Mouse (Mus musculus): ENCODE results near the gene Nkain4. TPM values are rescaled to one million over a fixed set of nuclear protein-coding genes. Genes with fewer than 3 reads are reported as not detected.

The Nkain4 gene
- polyA plus RNA-seq, 1 experiment from 2014 or later, result 91.1 TPM

DNA sequence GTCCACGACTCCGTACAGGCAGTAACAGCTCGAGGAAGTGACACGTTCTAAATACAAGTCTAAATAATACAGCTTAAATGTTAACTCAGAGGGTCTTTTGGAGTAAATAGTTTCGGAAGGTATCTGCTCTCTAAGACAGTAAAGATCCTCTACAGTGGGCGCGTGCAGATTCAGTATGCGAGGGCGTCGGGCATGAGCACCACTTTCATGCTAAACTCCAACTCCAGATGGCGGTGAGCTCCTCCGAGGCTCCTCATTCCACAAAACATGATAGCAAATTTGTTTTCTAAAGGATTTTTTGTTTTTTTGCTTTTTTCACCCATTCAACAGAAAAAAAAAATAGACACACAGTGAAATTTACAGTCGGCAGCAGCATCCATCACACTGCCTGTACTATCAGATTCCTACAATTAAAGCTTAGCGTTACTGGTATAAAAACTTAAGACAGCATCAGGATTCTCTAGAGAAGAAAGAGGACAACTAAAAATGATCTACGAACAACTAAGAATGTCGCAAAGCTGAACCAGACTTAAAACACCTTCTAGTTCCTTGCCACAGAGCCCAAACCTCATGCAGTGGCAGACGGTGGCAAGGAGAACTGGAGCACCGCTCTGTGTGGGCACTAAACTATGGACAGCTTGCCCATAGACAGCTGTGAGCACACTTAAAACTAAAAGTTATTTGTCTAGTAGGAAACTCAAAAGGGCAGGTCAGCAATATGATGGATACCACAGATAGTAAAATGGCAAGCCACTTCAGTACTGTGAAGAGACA lies 49.9 kb downstream of the Nkain4 start:
- Histone ChIP-seq H3K36me3 (peaks cover 23% of the 10 kb centered on the region), H3K9ac (replicated peaks) (no peak overlapping the region), H3K4me1 (no peaks in the 10 kb centered on the region), H3K9me3 (replicated peaks) (no peaks in the 10 kb centered on the region), H3K4me3 (replicated peaks) (no peak overlapping the region), H3K4me2 (no peak overlapping the region), H3K27ac (replicated peaks) (no peak overlapping the region), H3K27me3 (replicated peaks) (no peaks in the 10 kb centered on the region)
- 94% methylated on average over 18 of the region's 18 CpGs for WGBS
- no peak for ATAC-seq (ENCODE audit: low FRiP score)

DNA sequence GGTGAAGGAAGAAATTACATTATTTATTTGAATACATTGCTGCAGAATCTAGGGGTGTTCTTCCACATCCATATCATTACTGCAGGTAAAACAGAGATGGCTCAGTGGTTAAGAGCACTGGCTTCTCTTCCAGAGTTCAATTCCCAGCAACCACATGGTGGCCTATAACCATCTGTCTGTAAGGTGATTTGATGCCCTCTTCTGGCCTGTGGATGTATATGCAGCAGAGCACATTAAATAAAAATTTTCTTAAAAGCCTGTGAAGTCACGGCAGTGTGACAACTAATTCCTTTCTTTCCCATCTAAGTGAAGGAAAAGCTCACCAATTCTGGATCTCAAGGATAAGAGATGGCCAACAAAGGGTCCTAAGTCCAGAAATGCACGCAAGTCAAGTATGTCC lies 52.4 kb downstream of the Nkain4 start:
- no peak overlapping the region for H3K4me3 ChIP-seq (replicated peaks)
- H3K27me3 ChIP-seq (replicated peaks), result no peaks in the 10 kb centered on the region
- WGBS, result 34% methylated on average over 2 of the region's 2 CpGs
- no peaks in the 10 kb centered on the region for H3K9me3 ChIP-seq (replicated peaks)
- peaks cover 14% of the 10 kb centered on the region; the same call in 1 of the 2 replicates for H3K36me3 ChIP-seq
- H3K27ac ChIP-seq (replicated peaks), result no peak overlapping the region
- H3K9ac ChIP-seq (replicated peaks), result no peak overlapping the region
- no peak overlapping the region for H3K4me2 ChIP-seq
- ATAC-seq (ENCODE audit: low FRiP score), result no peak
- peaks cover 19% of the 10 kb centered on the region for H3K4me1 ChIP-seq

DNA sequence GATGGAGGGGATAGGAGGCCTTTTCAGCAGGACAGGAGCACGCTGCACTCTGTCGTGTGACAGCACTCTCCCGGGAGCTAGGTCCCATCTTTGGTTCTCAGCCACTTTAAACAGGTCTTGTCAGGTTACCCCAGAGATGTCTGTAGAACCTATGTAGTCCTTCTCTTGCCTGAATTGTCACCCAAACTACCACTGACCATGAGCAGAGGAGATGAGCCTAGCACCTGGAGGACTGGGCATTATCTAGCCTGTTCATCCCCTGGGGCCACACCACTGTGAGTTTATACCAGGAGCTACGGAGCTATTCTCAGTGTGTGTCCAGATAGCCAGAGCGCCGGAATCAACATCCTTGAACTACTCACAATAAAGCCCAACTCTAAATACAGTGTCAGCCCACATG lies 56.6 kb downstream of the Nkain4 start:
- Histone ChIP-seq H3K27ac (replicated peaks) (peak overlapping the region; percentile 98), H3K4me2 (no peak overlapping the region), H3K27me3 (replicated peaks) (no peaks in the 10 kb centered on the region), H3K9ac (replicated peaks) (no peak overlapping the region), H3K9me3 (replicated peaks) (no peaks in the 10 kb centered on the region), H3K36me3 (0 out of 2 replicates have a peak, but pooled peaks cover 2% of the 10 kb centered on the region), H3K4me1 (peaks cover 55% of the 10 kb centered on the region), H3K4me3 (replicated peaks) (no peak overlapping the region)
- WGBS, result 57% methylated on average over 6 of the region's 6 CpGs
- ATAC-seq (ENCODE audit: low FRiP score), result no peak

- WGBS, result 49% methylated on average over 15 of the region's 15 CpGs
- H3K27ac ChIP-seq (replicated peaks), result peak overlapping the region; percentile 98
- no peaks in the 10 kb centered on the region for H3K36me3 ChIP-seq
- peaks cover 59% of the 10 kb centered on the region for H3K4me1 ChIP-seq
- no peak overlapping the region for H3K4me3 ChIP-seq (replicated peaks)
- no peaks in the 10 kb centered on the region for H3K27me3 ChIP-seq (replicated peaks)
- 0 out of 2 replicates have a peak overlapping the region, but pooled peaks have one; percentile 96 for H3K9ac ChIP-seq (replicated peaks)
- no peak for ATAC-seq (ENCODE audit: low FRiP score)
- H3K9me3 ChIP-seq (replicated peaks), result no peaks in the 10 kb centered on the region
- peak overlapping the region; percentile 64; the same call in 1 of the 2 replicates for H3K4me2 ChIP-seq
Observed at GRCm38 (mm10) chr2:180896819-180897625, 57.5 kb downstream of the Nkain4 start.

DNA sequence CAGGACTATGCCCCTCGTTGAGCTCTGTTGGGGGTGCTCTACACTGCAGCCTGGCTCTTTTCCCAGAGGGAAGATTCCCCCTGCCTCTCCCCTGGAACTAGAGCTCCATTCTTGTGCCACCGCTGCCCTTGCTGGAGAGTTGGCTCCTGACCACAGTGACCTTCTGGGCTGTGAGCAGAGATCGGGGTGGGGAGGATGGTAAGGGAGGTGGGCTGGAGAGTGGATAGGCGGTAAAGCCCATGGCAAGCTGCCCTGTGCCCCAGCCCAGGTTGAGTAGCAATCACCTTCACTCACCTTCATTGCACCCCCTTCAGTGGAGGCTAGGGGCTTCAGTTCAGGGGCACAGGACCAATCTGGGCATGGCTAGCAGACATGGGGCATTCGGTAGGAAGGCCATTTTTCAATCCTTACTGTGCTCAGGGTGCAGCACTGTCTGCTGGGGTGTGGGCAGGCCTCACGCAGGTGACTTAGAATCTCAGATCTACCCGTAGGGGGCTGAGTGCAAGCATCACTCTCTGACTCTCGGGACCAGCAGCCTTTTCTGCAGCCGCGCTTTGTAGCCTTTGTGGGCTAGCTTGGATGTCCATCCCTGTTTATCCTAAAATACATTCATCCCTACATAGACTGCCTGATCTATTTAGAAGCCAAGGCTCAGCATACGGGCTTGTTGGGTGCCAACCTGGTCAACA lies 58.5 kb downstream of the Nkain4 start:
- peak overlapping the region; percentile 64 for H3K4me2 ChIP-seq
- 60% methylated on average over 11 of the region's 11 CpGs for WGBS

GRCm38 (mm10) chr2:180895321-180895720 lies 59.2 kb downstream of the Nkain4 start:
- 0 out of 2 replicates have a peak, but pooled peaks cover 6% of the 10 kb centered on the region for H3K27me3 ChIP-seq (replicated peaks)
- peak overlapping the region; percentile 98 for H3K27ac ChIP-seq (replicated peaks)
- no peaks in the 10 kb centered on the region for H3K36me3 ChIP-seq
- H3K4me2 ChIP-seq, result peak overlapping the region; percentile 64
- 41% methylated on average over 3 of the region's 3 CpGs for WGBS
- peak overlapping the region; percentile 96 for H3K9ac ChIP-seq (replicated peaks)
- H3K9me3 ChIP-seq (replicated peaks), result no peaks in the 10 kb centered on the region
- peak overlapping the region; percentile 77 for H3K4me3 ChIP-seq (replicated peaks)
- H3K4me1 ChIP-seq, result peaks cover 75% of the 10 kb centered on the region
- ATAC-seq (ENCODE audit: low FRiP score), result no peak

More for the DNA sequence above, 58.5 kb downstream of the Nkain4 start:
- peak overlapping the region; percentile 98 for H3K27ac ChIP-seq (replicated peaks)
- peak overlapping the region; percentile 96; the same call in 1 of the 2 replicates for H3K9ac ChIP-seq (replicated peaks)
- peak overlapping the region; percentile 77; the same call in 1 of the 2 replicates for H3K4me3 ChIP-seq (replicated peaks)
- H3K36me3 ChIP-seq, result no peaks in the 10 kb centered on the region
- no peak for ATAC-seq (ENCODE audit: low FRiP score)
- 0 out of 2 replicates have a peak, but pooled peaks cover 2% of the 10 kb centered on the region for H3K27me3 ChIP-seq (replicated peaks)
- H3K9me3 ChIP-seq (replicated peaks), result no peaks in the 10 kb centered on the region
- H3K4me1 ChIP-seq, result peaks cover 69% of the 10 kb centered on the region

DNA sequence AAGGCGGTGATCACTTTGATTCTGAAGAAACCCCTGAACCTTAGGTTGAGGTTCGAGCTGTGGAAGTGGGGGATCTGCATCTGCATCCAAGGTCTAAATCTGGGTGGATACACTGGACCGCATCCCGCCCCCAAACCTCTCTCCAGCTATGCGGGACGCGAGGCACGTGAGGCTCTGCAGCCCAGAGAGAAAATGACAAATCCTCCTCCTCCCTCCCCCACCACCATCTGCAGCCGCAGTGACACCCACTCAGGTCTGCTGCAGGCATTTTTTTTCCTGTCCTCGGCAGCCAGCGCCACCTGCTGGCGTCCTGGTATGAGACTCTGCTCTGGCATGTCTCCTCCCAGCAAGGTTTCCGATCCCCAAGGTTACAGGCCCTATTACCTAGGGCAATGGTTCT lies 59.8 kb downstream of the Nkain4 start:
- Histone ChIP-seq H3K27me3 (replicated peaks) (0 out of 2 replicates have a peak, but pooled peaks cover 6% of the 10 kb centered on the region), H3K9ac (replicated peaks) (peak overlapping the region; percentile 96), H3K4me2 (peak overlapping the region; percentile 64), H3K4me1 (peaks cover 81% of the 10 kb centered on the region), H3K9me3 (replicated peaks) (no peaks in the 10 kb centered on the region), H3K36me3 (no peaks in the 10 kb centered on the region), H3K4me3 (replicated peaks) (peak overlapping the region; percentile 77), H3K27ac (replicated peaks) (peak overlapping the region; percentile 98)
- peak; percentile 54 for ATAC-seq (ENCODE audit: low FRiP score)
- 0% methylated on average over 13 of the region's 13 CpGs for WGBS

DNA sequence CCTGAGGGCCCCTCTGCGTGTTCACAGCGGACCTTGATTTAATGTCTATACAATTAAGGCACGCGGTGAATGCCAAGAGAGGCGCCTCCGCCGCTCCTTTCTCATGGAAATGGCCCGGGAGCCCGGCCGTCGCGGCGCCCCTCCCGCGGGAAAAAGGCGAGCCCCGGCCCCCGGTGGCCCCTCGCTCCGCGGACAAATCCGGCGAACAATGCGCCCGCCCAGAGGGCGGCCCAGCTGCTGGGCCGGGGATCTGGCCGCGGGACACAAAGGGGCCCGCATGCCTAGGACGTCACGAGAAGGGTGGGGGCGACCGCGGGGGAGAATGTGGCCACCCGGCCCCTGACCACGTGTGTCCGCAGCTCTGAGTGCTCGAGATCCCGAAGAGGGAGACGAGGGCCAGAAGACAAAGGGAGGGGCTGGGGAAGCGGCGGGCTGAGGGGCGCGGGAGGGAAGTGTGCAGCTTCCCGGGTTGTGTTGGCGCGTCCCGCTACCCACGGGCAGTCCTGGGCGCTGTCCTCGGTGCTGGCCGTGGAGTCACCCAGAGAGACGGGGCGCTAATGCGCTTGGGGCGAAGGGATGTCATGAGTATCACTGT lies 60.4 kb downstream of the Nkain4 start:
- peaks cover 87% of the 10 kb centered on the region for H3K4me1 ChIP-seq
- peak overlapping the region; percentile 98 for H3K27ac ChIP-seq (replicated peaks)
- peak overlapping the region; percentile 64 for H3K4me2 ChIP-seq
- H3K4me3 ChIP-seq (replicated peaks), result peak overlapping the region; percentile 77
- ATAC-seq (ENCODE audit: low FRiP score), result peak; percentile 8
- no peaks in the 10 kb centered on the region for H3K36me3 ChIP-seq
- peak overlapping the region; percentile 96 for H3K9ac ChIP-seq (replicated peaks)
- no peaks in the 10 kb centered on the region for H3K9me3 ChIP-seq (replicated peaks)
- under 1% methylated on average over 55 of the region's 57 CpGs for WGBS
- 0 out of 2 replicates have a peak, but pooled peaks cover 6% of the 10 kb centered on the region for H3K27me3 ChIP-seq (replicated peaks)

DNA sequence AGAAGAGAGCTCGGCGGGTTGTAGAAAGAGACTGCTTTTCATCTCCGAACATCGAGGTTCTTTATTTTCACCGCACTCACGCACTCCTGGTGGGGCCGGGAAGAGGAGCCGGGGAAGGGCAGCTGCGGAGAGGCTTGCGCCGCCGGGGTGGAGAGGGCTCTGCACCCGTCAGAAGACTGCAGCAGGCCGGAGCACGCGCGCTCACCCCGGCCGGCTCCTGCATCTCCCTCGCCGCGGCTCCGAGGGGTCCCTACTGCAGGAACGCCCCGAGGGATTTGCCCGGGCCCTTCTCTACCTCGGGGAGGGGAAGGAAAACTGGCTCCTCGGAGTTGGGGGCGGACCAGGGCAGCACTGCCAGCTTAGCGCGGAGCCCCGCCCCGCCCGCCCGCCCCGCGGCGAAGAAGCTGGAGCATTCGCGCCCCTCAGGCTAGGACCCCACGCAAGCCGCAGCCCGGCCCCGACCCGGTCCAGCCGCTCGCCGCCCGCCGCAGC lies 60.9 kb downstream of the Nkain4 start:
- under 1% methylated on average over 43 of the region's 50 CpGs for WGBS
- Histone ChIP-seq H3K9me3 (replicated peaks) (no peaks in the 10 kb centered on the region), H3K27me3 (replicated peaks) (0 out of 2 replicates have a peak, but pooled peaks cover 6% of the 10 kb centered on the region), H3K4me1 (peaks cover 89% of the 10 kb centered on the region), H3K36me3 (no peaks in the 10 kb centered on the region), H3K4me2 (peak overlapping the region; percentile 64), H3K27ac (replicated peaks) (peak overlapping the region; percentile 98), H3K9ac (replicated peaks) (peak overlapping the region; percentile 96), H3K4me3 (replicated peaks) (peak overlapping the region; percentile 77)
- ATAC-seq (ENCODE audit: low FRiP score), result peak; percentile 3; the same call in 1 of the 2 replicates

- Histone ChIP-seq H3K4me2 (peak overlapping the region; percentile 64), H3K36me3 (no peaks in the 10 kb centered on the region), H3K9ac (replicated peaks) (peak overlapping the region; percentile 96), H3K4me1 (peaks cover 89% of the 10 kb centered on the region), H3K27ac (replicated peaks) (peak overlapping the region; percentile 98), H3K27me3 (replicated peaks) (0 out of 2 replicates have a peak, but pooled peaks cover 6% of the 10 kb centered on the region), H3K9me3 (replicated peaks) (no peaks in the 10 kb centered on the region), H3K4me3 (replicated peaks) (peak overlapping the region; percentile 77)
- 4% methylated on average over 77 of the region's 97 CpGs for WGBS
- peak; percentile 74 for ATAC-seq (ENCODE audit: low FRiP score)
Observed at GRCm38 (mm10) chr2:180892841-180893521, 61.5 kb downstream of the Nkain4 start.
